Mouse (Mus musculus): ENCODE data around the gene Lars2. TPM values are rescaled to one million over a fixed set of nuclear protein-coding genes. Genes with fewer than 3 reads are reported as not detected.
"Not testable (repeated sequence)": the region's sequence is repeated elsewhere in the genome, so short reads cannot be mapped to it uniquely, and the experiment has no call there.

Gene Lars2
- 679 TPM for polyA plus RNA-seq (2021)

DNA sequence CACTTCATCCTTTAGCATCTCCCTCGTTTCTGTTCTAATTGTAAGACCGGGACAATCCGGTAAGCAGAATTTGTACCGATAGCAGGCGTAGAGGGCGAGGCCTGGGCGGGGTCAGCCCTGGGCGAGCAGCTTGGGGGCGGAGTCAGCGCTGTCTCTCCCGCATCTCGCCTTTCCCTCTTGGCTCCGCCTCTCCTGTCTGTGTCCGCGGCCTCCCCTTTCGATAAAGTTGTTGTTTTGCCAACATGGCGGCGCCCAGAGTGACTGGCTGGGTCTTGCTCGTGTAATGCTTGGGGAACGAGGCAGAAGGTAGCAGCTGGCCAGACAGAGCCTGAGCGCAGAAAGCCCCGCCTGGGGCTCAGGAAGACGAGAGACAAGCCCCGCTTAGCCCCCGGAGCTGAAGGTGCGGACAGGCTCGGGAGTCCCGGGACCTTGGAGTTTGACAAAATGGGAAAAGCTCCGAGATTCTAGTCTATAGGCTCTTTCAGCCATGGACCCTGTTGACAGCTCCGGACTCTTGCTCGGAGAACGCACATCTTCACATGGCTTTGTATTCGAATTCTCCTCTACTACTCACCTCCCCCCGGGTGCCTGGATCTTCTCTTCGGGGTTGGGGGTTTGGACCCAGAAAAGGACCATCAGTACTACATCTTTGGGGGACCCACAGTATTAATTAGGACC, at the start of gene Lars2:
Lars2 (plus strand) TSS at position 220 of the 678 bp plus-strand sequence.
- DNase-seq (ENCODE audit: low read depth, low spot score) (peak; percentile 56), ATAC-seq (peak; percentile 84)
- POLR2A ChIA-PET, result no interaction called here
- CTCF ChIA-PET, result interaction anchor here (0.6 to 1.2 kb wide), 2 partner anchors 10 to 15 kb away, joined by 3 read pairs; no protein-coding TSS in a partner anchor
- TF ChIP-seq CTCF (IDR thresholded peaks at IDR 0.05), result no peak
- in situ Hi-C loops (cut with MboI; ENCODE audit: low pct_unique_long_range_greater_than_20kb), result loop anchor here (5.0 to 10.0 kb wide), 2 partner anchors 75 to 212 kb away; partner anchors contain the start of gene Clec3b
- H3K27me3 ChIP-seq, result peaks cover 17% of the 10 kb centered on the region

DNA sequence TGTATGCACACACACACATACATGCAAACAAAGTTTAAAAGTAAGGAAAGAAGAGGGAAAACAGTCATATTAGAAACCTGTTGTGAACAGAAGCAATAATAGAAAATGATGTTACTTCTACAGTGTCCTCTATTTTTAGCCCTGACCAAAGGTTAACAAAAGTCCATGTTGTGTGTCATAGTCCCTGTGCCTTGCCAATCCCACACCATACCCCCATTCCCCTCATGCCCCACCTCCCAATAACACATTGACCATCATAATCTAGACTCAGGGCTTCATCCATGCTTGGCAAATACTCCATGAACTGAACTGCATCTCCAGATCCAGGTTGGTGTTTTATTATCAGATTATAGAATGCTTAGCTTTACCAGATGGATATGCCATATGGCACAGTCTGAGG, 40.6 kb upstream of the Lars2 start:
- no peak for TF ChIP-seq CTCF (IDR thresholded peaks at IDR 0.05)
- no peaks in the 10 kb centered on the region for H3K27me3 ChIP-seq
- POLR2A ChIA-PET, result no interaction called here
- CTCF ChIA-PET, result interaction anchor here (1.1 kb wide), 1 partner anchor 24 kb away, joined by 3 read pairs; no protein-coding TSS in a partner anchor
- in situ Hi-C loops (cut with MboI; ENCODE audit: low pct_unique_long_range_greater_than_20kb), result no loop called here
- ATAC-seq (no peak), DNase-seq (ENCODE audit: low read depth, low spot score) (no peak)

DNA sequence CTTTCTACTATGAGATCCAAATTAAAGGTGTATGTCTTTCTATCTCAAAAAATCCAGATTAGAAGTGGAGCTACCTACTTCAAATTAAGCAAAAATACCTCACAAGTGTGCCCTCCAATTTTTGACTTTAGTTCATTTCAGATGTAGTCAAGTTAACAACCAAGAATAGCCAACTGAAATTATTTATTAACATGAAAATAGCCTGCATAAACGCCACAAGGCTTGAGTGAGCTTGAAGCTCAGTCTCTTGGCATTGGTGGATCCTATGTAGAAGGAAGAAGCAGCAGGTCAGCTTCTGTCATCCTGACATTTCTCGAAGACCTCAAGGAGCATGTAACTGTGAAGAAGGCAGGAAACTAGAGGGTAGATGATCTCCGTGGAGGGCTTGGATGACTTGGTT, 38.4 kb upstream of the Lars2 start:
- DNase-seq (ENCODE audit: low read depth, low spot score) (no peak), ATAC-seq (no peak)
- CTCF ChIA-PET, result interaction anchor here (1.0 kb wide), 1 partner anchor 271 kb away, joined by 3 read pairs; no protein-coding TSS in a partner anchor
- H3K27me3 ChIP-seq, result no peaks in the 10 kb centered on the region
- POLR2A ChIA-PET, result no interaction called here
- in situ Hi-C loops (cut with MboI; ENCODE audit: low pct_unique_long_range_greater_than_20kb), result no loop called here
- TF ChIP-seq CTCF (IDR thresholded peaks at IDR 0.05), result no peak

DNA sequence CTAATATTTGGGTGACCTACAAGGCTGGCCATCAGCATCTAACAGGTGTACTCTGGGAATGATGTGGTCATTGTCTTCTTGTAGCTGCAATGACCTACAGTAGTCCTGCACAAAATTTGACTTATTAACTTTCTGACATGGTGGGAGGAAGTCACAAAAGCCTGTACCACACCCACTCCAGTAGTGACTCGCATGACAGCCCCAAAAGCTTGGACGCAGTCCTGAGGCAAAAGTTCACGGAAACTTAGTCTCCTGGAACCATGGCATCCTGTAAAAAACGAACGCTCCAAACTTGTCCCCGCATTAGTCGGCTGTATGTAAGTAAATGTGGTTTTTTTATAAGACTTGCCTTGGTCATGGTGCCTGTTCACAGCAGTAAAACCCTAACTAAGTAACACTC, 36.9 kb upstream of the Lars2 start:
- in situ Hi-C loops (cut with MboI; ENCODE audit: low pct_unique_long_range_greater_than_20kb), result no loop called here
- POLR2A ChIA-PET, result no interaction called here
- TF ChIP-seq CTCF (IDR thresholded peaks at IDR 0.05), result no peak
- H3K27me3 ChIP-seq, result no peaks in the 10 kb centered on the region
- DNase-seq (ENCODE audit: low read depth, low spot score), result no peak
- no peak for ATAC-seq
- CTCF ChIA-PET, result no interaction called here

DNA sequence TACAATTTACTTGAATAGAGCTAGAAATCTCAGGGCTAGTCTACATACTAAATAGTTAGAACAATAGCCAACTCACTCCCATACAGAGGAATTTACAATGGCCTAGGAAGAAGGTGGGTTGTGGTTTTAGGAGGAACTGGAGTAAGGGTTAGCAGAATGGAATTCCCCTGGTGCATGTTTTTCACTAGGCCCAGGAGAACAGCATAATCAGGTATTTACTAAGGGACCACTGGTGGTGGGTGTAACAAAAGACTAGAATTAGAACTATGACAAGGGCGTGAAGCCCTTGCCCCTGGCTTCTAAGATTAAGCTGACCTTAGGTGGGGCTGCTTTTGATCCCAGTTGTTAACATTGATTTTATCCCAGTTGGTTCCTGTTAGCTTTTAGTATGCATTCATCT, 36.5 kb upstream of the Lars2 start:
- CTCF ChIA-PET; POLR2A ChIA-PET; DNase-seq (ENCODE audit: low read depth, low spot score); in situ Hi-C loops (cut with MboI; ENCODE audit: low pct_unique_long_range_greater_than_20kb); H3K27me3 ChIP-seq; ATAC-seq: not testable (repeated sequence)

DNA sequence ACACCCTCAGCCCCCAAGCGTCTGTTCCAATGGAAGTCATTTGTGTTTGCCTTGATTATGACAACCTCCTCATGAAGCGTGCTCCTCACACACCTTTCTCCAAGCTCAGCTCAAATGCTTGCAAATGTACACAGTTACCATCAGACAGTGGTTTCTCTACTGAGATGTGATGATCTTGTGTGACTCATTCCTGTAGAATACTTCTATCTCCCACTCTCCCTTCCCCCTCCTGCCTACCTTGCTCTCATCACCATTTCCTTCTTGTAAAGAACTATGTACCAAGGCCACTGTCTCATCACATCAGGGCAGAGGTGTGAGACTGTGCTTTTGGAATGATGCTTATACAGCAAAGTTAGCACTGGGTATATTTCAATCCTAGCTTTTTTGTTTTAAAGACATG, 33.2 kb upstream of the Lars2 start:
- in situ Hi-C loops (cut with MboI; ENCODE audit: low pct_unique_long_range_greater_than_20kb), result no loop called here
- TF ChIP-seq CTCF (IDR thresholded peaks at IDR 0.05), result no peak
- H3K27me3 ChIP-seq, result no peaks in the 10 kb centered on the region
- CTCF ChIA-PET, result interaction anchor here (1.5 kb wide), 1 partner anchor 14 kb away, joined by 3 read pairs; no protein-coding TSS in a partner anchor
- ATAC-seq (no peak), DNase-seq (ENCODE audit: low read depth, low spot score) (no peak)
- POLR2A ChIA-PET, result no interaction called here

DNA sequence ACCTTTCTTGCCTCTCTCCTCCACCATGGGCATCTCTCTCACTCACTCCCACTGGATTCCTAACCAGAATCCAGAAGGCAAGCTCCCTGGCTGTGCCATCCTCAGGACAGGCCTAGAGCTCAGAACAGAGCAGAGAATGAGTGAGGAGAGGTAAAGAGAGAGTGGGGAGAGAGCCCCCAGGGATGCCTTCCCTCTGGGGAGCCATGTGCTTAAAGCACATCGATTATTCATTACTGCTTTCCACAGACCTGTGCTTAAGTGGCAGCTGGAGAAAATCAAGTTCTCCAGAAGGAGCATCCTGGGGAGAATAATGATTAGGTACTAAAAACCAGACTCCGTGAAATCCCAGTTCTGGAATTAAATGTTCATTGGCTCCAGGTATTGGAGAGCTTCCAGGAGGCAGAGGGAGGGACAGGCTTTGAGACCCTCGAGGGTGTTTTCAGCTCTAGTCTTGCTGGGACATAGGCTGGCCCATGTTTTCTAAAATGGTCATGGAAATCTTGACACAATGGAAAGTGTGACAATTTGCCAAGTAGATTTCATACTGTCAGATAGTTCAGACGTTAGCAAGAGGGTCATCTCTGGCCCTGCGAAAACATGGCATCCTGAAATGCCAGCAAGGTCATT, 31.6 kb upstream of the Lars2 start:
- in situ Hi-C loops (cut with MboI; ENCODE audit: low pct_unique_long_range_greater_than_20kb), result no loop called here
- POLR2A ChIA-PET, result no interaction called here
- TF ChIP-seq CTCF (IDR thresholded peaks at IDR 0.05), result no peak
- ATAC-seq (no peak), DNase-seq (ENCODE audit: low read depth, low spot score) (no peak)
- no peaks in the 10 kb centered on the region for H3K27me3 ChIP-seq
- CTCF ChIA-PET, result interaction anchor here (0.8 to 1.3 kb wide), 3 partner anchors 15 to 176 kb away, joined by 3 read pairs; no protein-coding TSS in a partner anchor

DNA sequence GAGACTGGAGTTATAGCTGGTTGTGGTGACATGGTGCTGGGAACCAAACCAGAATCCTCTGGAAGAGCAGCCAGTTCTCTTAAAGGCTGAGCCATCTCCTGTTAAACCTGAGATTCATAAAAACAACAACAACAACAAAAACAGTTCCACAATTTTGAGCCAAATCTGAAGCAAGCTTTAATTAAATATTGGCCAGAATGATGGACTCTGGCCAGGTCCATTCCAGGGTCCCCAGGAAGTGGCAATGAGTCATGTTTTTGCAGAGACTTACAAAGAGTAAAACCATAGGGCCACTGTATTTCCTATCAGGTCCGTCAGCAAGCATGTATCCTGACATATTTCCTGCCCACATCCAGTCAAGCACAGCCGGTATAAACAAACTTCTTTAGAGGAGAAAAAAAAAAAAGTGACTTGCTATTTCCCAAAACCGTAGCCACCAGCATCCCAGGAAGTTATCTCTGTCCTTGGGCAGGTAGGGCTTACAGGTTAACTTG, 27.0 kb upstream of the Lars2 start:
- in situ Hi-C loops (cut with MboI; ENCODE audit: low pct_unique_long_range_greater_than_20kb), result no loop called here
- ATAC-seq (no peak), DNase-seq (ENCODE audit: low read depth, low spot score) (peak; percentile 19)
- ChIA-PET CTCF (interaction anchor here (0.9 to 1.6 kb wide), 2 partner anchors 60 to 64 kb away, joined by 3 to 4 read pairs; no protein-coding TSS in a partner anchor), POLR2A (no interaction called here)
- no peaks in the 10 kb centered on the region for H3K27me3 ChIP-seq
- no peak for TF ChIP-seq CTCF (IDR thresholded peaks at IDR 0.05)

DNA sequence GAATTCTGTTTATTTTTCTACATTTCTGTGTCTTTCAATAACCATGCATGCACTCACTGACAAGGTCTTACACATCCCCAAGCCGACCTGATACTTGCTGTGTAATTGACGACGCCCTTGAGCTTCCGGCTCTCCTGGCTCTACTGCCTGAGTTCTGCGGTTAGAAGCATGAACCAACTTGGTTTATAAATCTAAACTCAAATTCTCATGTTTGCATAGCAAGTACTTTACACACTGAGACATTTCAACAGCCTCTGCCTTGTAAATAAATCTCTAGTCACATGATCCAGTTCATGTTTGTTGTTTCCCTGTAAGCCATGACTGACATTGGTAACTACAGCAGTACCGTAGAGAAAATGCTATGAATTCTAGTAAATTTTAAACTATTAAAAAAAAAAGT, 25.5 kb upstream of the Lars2 start:
- in situ Hi-C loops (cut with MboI; ENCODE audit: low pct_unique_long_range_greater_than_20kb), result no loop called here
- ATAC-seq, result no peak
- DNase-seq (ENCODE audit: low read depth, low spot score), result no peak
- TF ChIP-seq CTCF (IDR thresholded peaks at IDR 0.05), result no peak
- ChIA-PET POLR2A (no interaction called here), CTCF (interaction anchor here (1.0 to 1.1 kb wide), 2 partner anchors 19 to 23 kb away, joined by 3 read pairs; no protein-coding TSS in a partner anchor)
- no peaks in the 10 kb centered on the region for H3K27me3 ChIP-seq

DNA sequence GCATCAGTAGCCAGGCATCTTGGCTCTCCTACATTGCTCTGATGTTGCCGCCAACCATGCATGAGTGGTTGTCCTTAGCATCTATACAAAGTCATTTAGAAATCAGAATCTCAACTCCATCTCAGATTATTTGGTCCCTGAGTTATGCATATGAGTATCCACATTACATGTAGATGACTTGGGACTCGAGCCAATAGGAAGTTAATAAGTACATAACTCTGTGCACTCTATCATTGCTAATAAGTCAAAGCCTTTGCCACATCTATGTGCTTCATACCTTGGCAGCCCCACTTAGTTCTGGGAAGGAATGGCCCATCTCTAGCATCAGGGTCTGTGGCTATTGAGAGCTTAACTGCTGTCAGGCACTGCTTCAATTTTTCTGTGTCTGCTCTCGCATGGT, 23.7 kb upstream of the Lars2 start:
- no peak for ATAC-seq
- in situ Hi-C loops (cut with MboI; ENCODE audit: low pct_unique_long_range_greater_than_20kb), result no loop called here
- H3K27me3 ChIP-seq, result no peaks in the 10 kb centered on the region
- CTCF ChIA-PET, result no interaction called here
- POLR2A ChIA-PET, result no interaction called here
- no peak for DNase-seq (ENCODE audit: low read depth, low spot score)
- no peak for TF ChIP-seq CTCF (IDR thresholded peaks at IDR 0.05)

DNA sequence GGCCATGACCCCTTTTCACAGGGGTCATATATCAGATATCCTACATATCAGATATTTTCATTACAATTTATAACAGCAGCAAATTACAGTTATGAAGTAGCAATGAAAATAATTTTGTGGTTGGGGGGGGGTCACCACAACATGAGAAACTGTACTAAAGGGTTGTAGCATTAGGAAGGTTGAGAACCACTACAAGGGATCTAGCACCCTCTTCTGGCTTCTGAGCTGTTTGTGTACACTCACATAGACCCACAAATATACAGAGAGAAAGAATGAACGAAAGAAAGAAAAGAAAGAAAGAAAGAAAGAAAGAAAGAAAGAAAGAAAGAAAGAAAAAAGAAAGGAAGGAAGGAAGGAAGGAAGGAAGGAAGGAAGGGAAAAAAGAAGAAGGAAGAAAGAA, 17.4 kb upstream of the Lars2 start:
- DNase-seq (ENCODE audit: low read depth, low spot score); ATAC-seq; H3K27me3 ChIP-seq; POLR2A ChIA-PET: not testable (repeated sequence)
- in situ Hi-C loops (cut with MboI; ENCODE audit: low pct_unique_long_range_greater_than_20kb), result loop anchor here (5.0 kb wide), 1 partner anchor 92 kb away; no protein-coding TSS in a partner anchor
- CTCF ChIA-PET, result interaction anchor here (1.2 kb wide), 1 partner anchor 82 kb away, joined by 4 read pairs; no protein-coding TSS in a partner anchor
- TF ChIP-seq CTCF (IDR thresholded peaks at IDR 0.05), result peak; percentile 35

Data from Patski (cell line).